Comparison of ENCODE assay signal across 8 mouse cellular contexts in the genomic region with DNA sequence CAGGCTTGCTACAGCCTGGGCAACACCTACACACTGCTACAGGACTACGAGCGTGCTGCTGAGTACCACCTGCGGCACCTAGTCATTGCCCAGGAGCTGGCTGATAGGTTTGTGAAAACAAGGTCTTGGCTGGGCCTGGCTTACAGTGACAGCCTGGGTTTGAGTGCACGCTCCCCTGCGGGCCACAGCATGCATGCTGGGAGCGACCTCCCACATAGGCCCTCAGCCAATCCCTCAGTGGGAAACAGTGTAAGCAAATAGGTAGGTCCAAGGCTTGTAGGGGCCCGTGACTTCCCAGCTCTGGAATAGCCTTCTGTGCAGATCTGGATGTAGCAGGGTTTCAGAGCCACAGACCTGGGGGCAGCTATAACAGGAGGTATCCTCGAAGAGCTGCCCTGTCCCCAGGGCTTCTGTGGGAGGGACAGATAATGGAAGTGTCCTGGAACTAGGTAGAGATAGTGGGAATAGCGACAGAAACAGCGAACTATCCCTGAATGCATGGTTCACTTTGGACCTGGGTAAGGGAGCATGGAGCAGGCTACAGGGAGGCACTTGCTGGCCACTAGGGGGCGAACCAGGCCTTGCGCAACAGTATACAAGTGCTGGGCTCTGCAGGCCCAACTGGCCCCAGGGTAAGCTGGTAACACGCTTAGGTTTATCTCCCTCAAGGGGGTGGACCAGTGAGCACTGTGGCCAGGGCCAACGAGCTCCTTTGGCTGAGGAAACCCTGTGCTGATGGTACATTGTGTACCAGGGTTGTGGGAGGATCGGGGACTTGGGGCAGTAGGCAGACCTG. TPM values are rescaled to one million over a fixed set of nuclear protein-coding genes. Genes with fewer than 3 reads are reported as not detected.
DNase-seq lines count a peak whose midpoint lies in the region; ATAC-seq lines count a peak whose summit lies in the region.

No protein-coding gene starts in this region.

- peak; percentile 71 for DNase-seq in cerebellum, adult 11-12 months
- DNase-seq in cerebellum, adult 9-10 months: no peak
- peak; percentile 86 for DNase-seq in R1 (ENCODE audit: low read depth, low spot score)
- peak; percentile 60 for DNase-seq in embryo, embryonic 9.5 days (ENCODE audit: extremely low spot score)
- peak; percentile 78 to 80 for DNase-seq in kidney, postnatal 25 days
- peak; percentile 45 to 82 for DNase-seq in spleen, postnatal 4 days (ENCODE audit: low spot score in 2 of 2)

- H3K4me1 ChIP-seq in heart, embryonic 14.5 days (ENCODE audit: control insufficient read depth in 2 of 2, insufficient read depth in 2 of 2, low read length in 2 of 2): peaks cover 19 to 39% of the 10 kb centered on the region in 2 experiments; a peak in 3 of 4 replicates

- H3K4me3 ChIP-seq in heart, embryonic 14.5 days (ENCODE audit: control insufficient read depth in 1 of 2, insufficient read depth in 1 of 2, low read depth in 1 of 2, low read length in 2 of 2): no peak overlapping the region

- no peak overlapping the region for H3K4me2 ChIP-seq in heart, embryonic 14.5 days (ENCODE audit: low read length)

- peak overlapping the region; percentile 9; the same call in 1 of the 2 replicates for H3K9ac ChIP-seq in heart, embryonic 14.5 days (ENCODE audit: low read length)

- no peaks in the 10 kb centered on the region for H3K27me3 ChIP-seq in heart, embryonic 14.5 days (ENCODE audit: control insufficient read depth, insufficient read depth, low read length)

- H3K9me3 ChIP-seq in heart, embryonic 14.5 days (ENCODE audit: control insufficient read depth, low read length): no peaks in the 10 kb centered on the region

- no peak for ATAC-seq in heart, embryonic 14.5 days (ENCODE audit: insufficient number of reproducible peaks, insufficient read depth, low FRiP score, low read depth)
- ATAC-seq in megakaryocyte-erythroid progenitor cell, adult 5-6 weeks (replicated peaks; ENCODE audit: low FRiP score, low TSS enrichment, poor library complexity, severe bottlenecking): peak; percentile 76

- H3K27ac ChIP-seq in heart, embryonic 14.5 days (replicated peaks in 1 of 2; ENCODE audit: control insufficient read depth in 1 of 2, insufficient read depth in 1 of 2, low read depth in 2 of 2, low read length in 2 of 2): peak overlapping the region; percentile 27 to 59

- H3K36me3 ChIP-seq in heart, embryonic 14.5 days (ENCODE audit: control insufficient read depth, insufficient read depth, low read length): peaks cover 70% of the 10 kb centered on the region

- WGBS in heart, embryonic 14.5 days: 60% methylated on average over 15 of the region's 15 CpGs

RNA-seq across cellular contexts. Expression of a gene that starts 10.3 kb away (rescaled TPM):
- 36.5 and 36.9 TPM in 2 replicates for polyA plus RNA-seq in heart, embryonic 14.5 days (2014; fragmentation: Nextera tagmentation; extraction: Ambion mirVana)
- total RNA-seq in megakaryocyte-erythroid progenitor cell, adult 5-6 weeks (2014; fragmentation: Nextera tagmentation): 2.8 and 6.8 TPM in 2 replicates
- total RNA-seq in megakaryocyte-erythroid progenitor cell, adult 5-6 weeks (2017): 6.9 and 12.4 TPM in 2 replicates

RNA-seq across cellular contexts. Expression of a gene that starts 26.3 kb away (rescaled TPM):
- polyA plus RNA-seq in heart, embryonic 14.5 days (2014; fragmentation: Nextera tagmentation; extraction: Ambion mirVana): 27.5 and 30.8 TPM in 2 replicates
- 12.7 and 20.7 TPM in 2 replicates for total RNA-seq in megakaryocyte-erythroid progenitor cell, adult 5-6 weeks (2014; fragmentation: Nextera tagmentation)
- 9.4 and 15.3 TPM in 2 replicates for total RNA-seq in megakaryocyte-erythroid progenitor cell, adult 5-6 weeks (2017)

RNA-seq across cellular contexts. Expression of a gene that starts 31.2 kb away (rescaled TPM):
- 0.16 and 0.24 TPM in 2 replicates for polyA plus RNA-seq in heart, embryonic 14.5 days (2014; fragmentation: Nextera tagmentation; extraction: Ambion mirVana)
- total RNA-seq in megakaryocyte-erythroid progenitor cell, adult 5-6 weeks (2014; fragmentation: Nextera tagmentation): not detected in 2 replicates
- total RNA-seq in megakaryocyte-erythroid progenitor cell, adult 5-6 weeks (2017): not detected in 2 replicates

RNA-seq across cellular contexts. Expression of a gene that starts 35.1 kb away (rescaled TPM):
- polyA plus RNA-seq in heart, embryonic 14.5 days (2014; fragmentation: Nextera tagmentation; extraction: Ambion mirVana): 0.57 and 0.61 TPM in 2 replicates
- 0.72 and 2.9 TPM in 2 replicates for total RNA-seq in megakaryocyte-erythroid progenitor cell, adult 5-6 weeks (2014; fragmentation: Nextera tagmentation)
- total RNA-seq in megakaryocyte-erythroid progenitor cell, adult 5-6 weeks (2017): 1.7 and 3.2 TPM in 2 replicates

RNA-seq across cellular contexts. Expression of a gene that starts 54.9 kb away (rescaled TPM):
- 15.8 and 18.3 TPM in 2 replicates for polyA plus RNA-seq in heart, embryonic 14.5 days (2014; fragmentation: Nextera tagmentation; extraction: Ambion mirVana)
- total RNA-seq in megakaryocyte-erythroid progenitor cell, adult 5-6 weeks (2014; fragmentation: Nextera tagmentation): 64.6 and 87.4 TPM in 2 replicates
- 33.6 and 52.3 TPM in 2 replicates for total RNA-seq in megakaryocyte-erythroid progenitor cell, adult 5-6 weeks (2017)
